Mouse (Mus musculus): ENCODE results near the gene Plxna3. TPM values are rescaled to one million over a fixed set of nuclear protein-coding genes. Genes with fewer than 3 reads are reported as not detected.
A peak's percentile ranks its signal among the peaks of the same experiment; 100 is the strongest.
"Not testable (repeated sequence)": the region's sequence is repeated elsewhere in the genome, so short reads cannot be mapped to it uniquely, and the experiment has no call there.

Gene Plxna3
- polyA plus RNA-seq, 1 experiment: 3.1 TPM

- Histone ChIP-seq H3K27ac (ENCODE audit: insufficient read depth, low read depth, low read length) (no peak overlapping the region), H3K4me1 (ENCODE audit: control insufficient read depth, insufficient read depth, insufficient read length, low read length) (no peaks in the 10 kb centered on the region), H3K4me3 (ENCODE audit: low read depth, low read length) (no peak overlapping the region), H3K27me3 (ENCODE audit: control insufficient read depth, insufficient read depth, low read length) (no peaks in the 10 kb centered on the region), H3K36me3 (ENCODE audit: control insufficient read depth, insufficient read depth, low read length) (no peaks in the 10 kb centered on the region)
- no peak for TF ChIP-seq POLR2A (IDR thresholded peaks at IDR 0.05; ENCODE audit: low read depth, low read length)
- TF ChIP-seq CTCF (IDR thresholded peaks at IDR 0.05; ENCODE audit: extremely low read depth, insufficient read length, insufficient replicate concordance, low read depth, low read length): no peak
- 33% methylated on average over 2 of the region's 2 CpGs for WGBS
Measured at GRCm38 (mm10) chrX:74330166-74330930, 1.5 kb downstream of the Plxna3 start.

- no peaks in the 10 kb centered on the region for H3K27me3 ChIP-seq (ENCODE audit: control insufficient read depth, insufficient read depth, low read length)
- TF ChIP-seq CTCF (IDR thresholded peaks at IDR 0.05; ENCODE audit: extremely low read depth, insufficient read length, insufficient replicate concordance, low read depth, low read length) (no peak), POLR2A (IDR thresholded peaks at IDR 0.05; ENCODE audit: low read depth, low read length) (no peak)
- 22% methylated on average over 13 of the region's 13 CpGs for WGBS
- peak overlapping the region; percentile 86 for H3K4me3 ChIP-seq (ENCODE audit: low read depth, low read length)
- H3K27ac ChIP-seq (ENCODE audit: insufficient read depth, low read depth, low read length): no peak overlapping the region
- H3K36me3 ChIP-seq (ENCODE audit: control insufficient read depth, insufficient read depth, low read length): no peaks in the 10 kb centered on the region
- H3K4me1 ChIP-seq (ENCODE audit: control insufficient read depth, insufficient read depth, insufficient read length, low read length): no peaks in the 10 kb centered on the region
Measured at GRCm38 (mm10) chrX:74352645-74353466, 24.0 kb downstream of the Plxna3 start.

DNA sequence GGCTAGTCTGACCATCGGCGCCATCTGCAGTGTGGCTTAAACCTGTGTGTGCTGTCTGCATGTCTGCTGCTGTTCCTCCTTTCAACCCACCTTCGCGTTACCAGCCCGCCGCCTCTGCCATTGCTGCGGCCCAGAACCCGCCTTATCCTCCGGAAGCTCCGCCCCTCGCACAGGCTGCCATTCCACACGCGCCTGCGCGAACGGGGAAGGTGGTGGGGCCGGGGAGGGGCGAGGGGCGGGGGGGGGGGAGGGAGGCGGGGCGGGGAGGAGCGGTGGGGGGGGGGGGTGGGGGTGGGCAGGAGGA, 24.6 kb downstream of the Plxna3 start, which contains the start of gene Lage3:
Gene Lage3, minus strand, starts transcription at position 152 of the 304 bp plus-strand sequence.
- Histone ChIP-seq H3K27ac (ENCODE audit: insufficient read depth, low read depth, low read length) (no peak within 1 kb of the TSS), H3K4me3 (ENCODE audit: low read depth, low read length) (peak within 1 kb of the TSS; percentile 86), H3K4me1 (ENCODE audit: control insufficient read depth, insufficient read depth, insufficient read length, low read length) (no peaks in the 10 kb centered on the region), H3K36me3 (ENCODE audit: control insufficient read depth, insufficient read depth, low read length) (no peaks in the 10 kb centered on the region), H3K27me3 (ENCODE audit: control insufficient read depth, insufficient read depth, low read length) (no peaks in the 10 kb centered on the region)
- WGBS: 15% methylated on average over 15 of the region's 22 CpGs
- TF ChIP-seq POLR2A (IDR thresholded peaks at IDR 0.05; ENCODE audit: low read depth, low read length): no peak
- TF ChIP-seq CTCF (IDR thresholded peaks at IDR 0.05; ENCODE audit: extremely low read depth, insufficient read length, insufficient replicate concordance, low read depth, low read length): no peak

GRCm38 (mm10) chrX:74357069-74357468, 28.2 kb downstream of the Plxna3 start:
- not testable (repeated sequence) for H3K27me3 ChIP-seq (ENCODE audit: control insufficient read depth, insufficient read depth, low read length); H3K4me3 ChIP-seq (ENCODE audit: low read depth, low read length); H3K4me1 ChIP-seq (ENCODE audit: control insufficient read depth, insufficient read depth, insufficient read length, low read length); H3K36me3 ChIP-seq (ENCODE audit: control insufficient read depth, insufficient read depth, low read length); H3K27ac ChIP-seq (ENCODE audit: insufficient read depth, low read depth, low read length)
- WGBS: 94% methylated on average over 3 of the region's 3 CpGs

DNA sequence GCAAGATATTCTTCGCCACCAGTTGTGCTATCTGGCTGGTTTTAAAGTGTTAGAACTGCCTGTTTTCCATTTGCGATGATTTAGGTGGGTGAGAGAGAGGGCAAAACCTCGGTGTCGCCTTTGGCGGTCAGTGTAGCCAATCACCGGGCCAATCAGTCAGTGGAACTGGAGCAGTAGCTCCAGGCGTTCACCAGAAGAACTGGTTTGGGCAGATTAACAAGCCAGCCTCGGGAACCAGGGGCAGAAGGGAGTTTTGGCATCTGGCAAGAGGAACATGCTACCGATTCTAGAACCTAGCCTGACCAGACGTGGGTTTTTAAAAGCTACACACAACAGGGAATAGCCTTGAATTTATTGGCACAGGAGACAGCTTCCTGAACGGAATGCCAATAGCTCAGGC, 30.3 kb downstream of the Plxna3 start:
- TF ChIP-seq CTCF (IDR thresholded peaks at IDR 0.05; ENCODE audit: extremely low read depth, insufficient read length, insufficient replicate concordance, low read depth, low read length) (no peak), POLR2A (IDR thresholded peaks at IDR 0.05; ENCODE audit: low read depth, low read length) (no peak)

GRCm38 (mm10) chrX:74367512-74367911, 38.6 kb downstream of the Plxna3 start:
- Histone ChIP-seq H3K4me3 (ENCODE audit: low read depth, low read length) (peak overlapping the region; percentile 94), H3K27me3 (ENCODE audit: control insufficient read depth, insufficient read depth, low read length) (no peaks in the 10 kb centered on the region), H3K27ac (ENCODE audit: insufficient read depth, low read depth, low read length) (no peak overlapping the region), H3K36me3 (ENCODE audit: control insufficient read depth, insufficient read depth, low read length) (peaks cover 5% of the 10 kb centered on the region), H3K4me1 (ENCODE audit: control insufficient read depth, insufficient read depth, insufficient read length, low read length) (peaks cover 11% of the 10 kb centered on the region)
- WGBS: 42% methylated on average over 10 of the region's 10 CpGs
- TF ChIP-seq CTCF (IDR thresholded peaks at IDR 0.05; ENCODE audit: extremely low read depth, insufficient read length, insufficient replicate concordance, low read depth, low read length) (no peak), POLR2A (IDR thresholded peaks at IDR 0.05; ENCODE audit: low read depth, low read length) (no peak)

More for the DNA sequence above, 30.3 kb downstream of the Plxna3 start:
- H3K4me3 ChIP-seq (ENCODE audit: low read depth, low read length): no peak overlapping the region
- no peaks in the 10 kb centered on the region for H3K27me3 ChIP-seq (ENCODE audit: control insufficient read depth, insufficient read depth, low read length)
- whole genome bisulfite sequencing: 28% methylated on average over 11 of the region's 11 CpGs
- no peaks in the 10 kb centered on the region for H3K4me1 ChIP-seq (ENCODE audit: control insufficient read depth, insufficient read depth, insufficient read length, low read length)
- H3K27ac ChIP-seq (ENCODE audit: insufficient read depth, low read depth, low read length): no peak overlapping the region
- H3K36me3 ChIP-seq (ENCODE audit: control insufficient read depth, insufficient read depth, low read length): no peaks in the 10 kb centered on the region

DNA sequence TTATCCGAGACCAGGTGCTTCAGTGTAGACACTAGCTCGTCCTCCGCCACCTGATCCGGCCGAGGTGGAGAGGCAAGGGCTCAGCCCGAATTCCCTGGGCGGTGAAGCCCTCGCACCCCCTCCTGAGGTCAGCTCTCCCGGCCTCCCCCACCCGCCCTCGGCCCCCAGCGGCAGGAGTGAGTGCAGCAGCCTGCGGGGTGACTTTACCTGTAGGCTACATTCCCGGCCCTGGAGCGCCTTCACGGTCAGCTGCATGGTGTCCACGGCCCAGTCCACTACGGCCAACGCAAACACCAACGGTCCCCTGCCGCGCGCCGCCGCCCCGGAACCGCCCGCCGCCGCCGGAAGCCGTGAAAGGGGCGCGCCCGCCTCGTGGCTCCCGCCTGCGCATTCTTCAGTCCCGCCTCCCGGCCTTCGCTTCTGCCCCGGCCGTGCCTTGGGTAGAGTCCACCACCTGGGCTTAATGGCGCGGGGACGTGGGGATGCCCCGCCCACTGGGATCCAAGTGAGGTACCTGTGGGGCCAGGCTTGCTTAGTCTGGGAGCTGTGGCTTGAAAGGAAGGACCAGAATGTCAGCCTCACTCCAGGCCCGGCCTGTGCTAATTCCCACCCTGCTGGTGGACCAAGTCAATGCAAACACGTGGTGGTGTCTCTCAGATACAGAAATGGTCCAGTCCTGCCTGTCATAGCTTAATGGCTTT, 39.5 kb downstream of the Plxna3 start:
- H3K4me1 ChIP-seq (ENCODE audit: control insufficient read depth, insufficient read depth, insufficient read length, low read length): peaks cover 11% of the 10 kb centered on the region
- peak overlapping the region; percentile 67 for H3K27ac ChIP-seq (ENCODE audit: insufficient read depth, low read depth, low read length)
- peak overlapping the region; percentile 94 for H3K4me3 ChIP-seq (ENCODE audit: low read depth, low read length)
- H3K36me3 ChIP-seq (ENCODE audit: control insufficient read depth, insufficient read depth, low read length): peaks cover 5% of the 10 kb centered on the region
- H3K27me3 ChIP-seq (ENCODE audit: control insufficient read depth, insufficient read depth, low read length): no peaks in the 10 kb centered on the region
- 7% methylated on average over 47 of the region's 49 CpGs for WGBS
- TF ChIP-seq CTCF (IDR thresholded peaks at IDR 0.05; ENCODE audit: extremely low read depth, insufficient read length, insufficient replicate concordance, low read depth, low read length): no peak
- 0 out of 2 replicates have a peak, but pooled peaks have one; percentile 32 for TF ChIP-seq POLR2A (IDR thresholded peaks at IDR 0.05; ENCODE audit: low read depth, low read length)

Measured in small intestine, adult 2 months (tissue).